Mouse (Mus musculus) adrenal gland, adult 10 weeks (tissue): ENCODE results near the gene Scn2b. TPM values are rescaled to one million over a fixed set of nuclear protein-coding genes. Genes with fewer than 3 reads are reported as not detected.

ENCODE experiments used
- polyA plus RNA-seq: library from polyadenylated mRNA; stranded (reverse); fragments of 350-450 nt; fragmentation: Illumina TruSeq; extraction: RNeasy Lipid Tissue Mini Kit (QIAGEN cat#74804); gene quantifications from one replicate; pipeline ENCODE4 v1.2.3, GENCODE M21; 2014; ENCODE audit warnings: low read depth, low replicate concordance

Scn2b gene
- polyA plus RNA-seq = 2.4 TPM

GRCm38 (mm10) chr9:45117741-45118431, at the start of gene Scn2b:
TSS of gene Scn2b (plus strand) at chr9:45117782.

DNA sequence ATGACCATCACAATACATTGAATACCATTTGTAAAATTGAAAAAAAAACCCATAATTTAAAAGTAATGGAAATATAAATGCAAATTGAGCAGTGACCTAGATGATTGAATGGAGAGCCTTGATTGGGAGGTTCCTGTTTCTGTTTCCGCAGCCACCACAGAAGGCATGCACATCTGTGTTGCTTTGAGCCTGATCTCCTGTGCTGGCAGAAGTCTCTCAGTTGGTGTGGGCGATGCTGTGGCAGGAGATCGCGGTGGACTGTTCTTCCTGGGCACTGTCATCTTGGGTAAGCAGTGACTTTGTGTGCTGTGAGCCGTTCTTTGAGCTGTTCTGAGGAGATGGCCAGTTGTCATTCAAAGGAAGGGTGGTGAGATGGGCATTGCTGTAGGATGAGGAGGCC, 38.6 kb upstream of the Scn2b start, which contains the start of gene Jaml:
TSS of gene Jaml (plus strand) at position 173 of the 400 bp plus-strand sequence.

GRCm38 (mm10) chr9:45138191-45139032, 20.8 kb downstream of the Scn2b start, which contains the start of gene Scn4b:
TSS of gene Scn4b (plus strand) at chr9:45138395.

Other genes starting within 250 kb of the Scn2b start
- gene Kmt2a, start 236.5 kb upstream of the Scn2b start, polyA plus RNA-seq = 22.3 TPM
- 425 TPM for gene Atp5l, start 197.0 kb upstream of the Scn2b start, polyA plus RNA-seq
- gene Ube4a, start 152.2 kb upstream of the Scn2b start, polyA plus RNA-seq = 123 TPM
- 1.0 TPM for gene Cd3g, start 137.4 kb upstream of the Scn2b start, polyA plus RNA-seq
- not detected for gene Cd3d, start 136.0 kb upstream of the Scn2b start, polyA plus RNA-seq
- gene Cd3e, start 108.2 kb upstream of the Scn2b start, polyA plus RNA-seq = not detected
- 13.9 TPM for gene Mpzl2, start 78.0 kb upstream of the Scn2b start, polyA plus RNA-seq
- 10.4 TPM for gene Mpzl3, start 62.6 kb upstream of the Scn2b start, polyA plus RNA-seq
- gene Jaml, start 38.6 kb upstream of the Scn2b start, polyA plus RNA-seq = 3.7 TPM
- 0.64 TPM for gene Scn4b, start 20.6 kb downstream of the Scn2b start, polyA plus RNA-seq
- not detected for gene BC049352, start 64.2 kb downstream of the Scn2b start, polyA plus RNA-seq
- not detected for gene Tmprss4, start 86.3 kb downstream of the Scn2b start, polyA plus RNA-seq
- gene Il10ra, start 151.4 kb downstream of the Scn2b start, polyA plus RNA-seq = 0.82 TPM
- 0.35 TPM for gene Tmprss13, start 201.3 kb downstream of the Scn2b start, polyA plus RNA-seq